In genomic region chr4:106785753-106786540, GRCm38 (mm10) we compare ENCODE assay signal across 8 mouse cellular contexts. TPM values are rescaled to one million over a fixed set of nuclear protein-coding genes. Genes with fewer than 3 reads are reported as not detected.
DNase-seq lines count a peak whose midpoint lies in the region; ATAC-seq lines count a peak whose summit lies in the region.

No protein-coding gene starts in this region.

- no peaks in the 10 kb centered on the region for H3K9me3 ChIP-seq in embryonic facial prominence, embryonic 13.5 days
- no peaks in the 10 kb centered on the region for H3K9me3 ChIP-seq in stomach, embryonic 15.5 days

- no peaks in the 10 kb centered on the region for H3K27me3 ChIP-seq in embryonic facial prominence, embryonic 13.5 days
- no peaks in the 10 kb centered on the region for H3K27me3 ChIP-seq in stomach, embryonic 15.5 days (replicated peaks)

- peak; percentile 36 for DNase-seq in thymus, postnatal 0 days (ENCODE audit: low spot score)
- no peak for DNase-seq in thymus, adult 18-20 months
- peak; percentile 23 to 60 for DNase-seq in heart, postnatal 14 days
- peak; percentile 72 for DNase-seq in left cerebral cortex, adult 11 months (ENCODE audit: low spot score)
- DNase-seq in urinary bladder, postnatal 36 days (ENCODE audit: low spot score in 2 of 2), result no peak

- H3K36me3 ChIP-seq in embryonic facial prominence, embryonic 13.5 days, result no peaks in the 10 kb centered on the region
- no peaks in the 10 kb centered on the region for H3K36me3 ChIP-seq in stomach, embryonic 15.5 days

- H3K4me1 ChIP-seq in embryonic facial prominence, embryonic 13.5 days, result peaks cover 76% of the 10 kb centered on the region
- peaks cover 22% of the 10 kb centered on the region for H3K4me1 ChIP-seq in stomach, embryonic 15.5 days

- intact Hi-C loops in heart, postnatal 14 days (cut with DNase I), result no loop called here

- 14% methylated on average over 3 of the region's 5 CpGs for WGBS in embryonic facial prominence, embryonic 13.5 days
- WGBS in stomach, embryonic 15.5 days, result 15% methylated on average over 4 of the region's 5 CpGs

- peak; percentile 70; the same call in 1 of the 2 replicates for ATAC-seq in embryonic facial prominence, embryonic 13.5 days (ENCODE audit: insufficient number of reproducible peaks, insufficient read depth, low FRiP score, low TSS enrichment, low read depth)
- ATAC-seq in megakaryocyte progenitor cell, adult 5-6 weeks (replicated peaks; ENCODE audit: poor library complexity), result 0 out of 2 replicates have a peak, but pooled peaks have one; percentile 10
- ATAC-seq in stomach, embryonic 15.5 days (ENCODE audit: insufficient read depth, low FRiP score, low read depth), result peak; percentile 33

- peak overlapping the region; percentile 58 for H3K9ac ChIP-seq in embryonic facial prominence, embryonic 13.5 days
- H3K9ac ChIP-seq in stomach, embryonic 15.5 days, result no peak overlapping the region

- H3K4me2 ChIP-seq in embryonic facial prominence, embryonic 13.5 days, result 0 out of 2 replicates have a peak overlapping the region, but pooled peaks have one; percentile 5
- H3K4me2 ChIP-seq in stomach, embryonic 15.5 days, result no peak overlapping the region

- peak overlapping the region; percentile 91 for H3K27ac ChIP-seq in embryonic facial prominence, embryonic 13.5 days
- peak overlapping the region; percentile 68 for H3K27ac ChIP-seq in stomach, embryonic 15.5 days

- H3K4me3 ChIP-seq in embryonic facial prominence, embryonic 13.5 days, result no peak overlapping the region
- no peak overlapping the region for H3K4me3 ChIP-seq in stomach, embryonic 15.5 days (replicated peaks)

RNA-seq across cellular contexts. Expression of gene Acot11, which starts 18.9 kb away (rescaled TPM):
- 0.78 and 0.88 TPM in 2 replicates for polyA plus RNA-seq in thymus, postnatal 0 days (2015; fragmentation: Nextera tagmentation; extraction: Ambion mirVana)
- 2.1 and 3.0 TPM in 2 replicates for polyA plus RNA-seq in embryonic facial prominence, embryonic 13.5 days (2015; fragmentation: Nextera tagmentation; extraction: Ambion mirVana)
- total RNA-seq in heart, postnatal 14 days (2021), result 10 to 100 TPM; 27.8 to 30.3 TPM
- total RNA-seq in megakaryocyte progenitor cell, adult 5-6 weeks (2015), result 2.0 and 2.3 TPM in 2 replicates
- total RNA-seq in megakaryocyte progenitor cell, adult 5-6 weeks (2017), result 2.6 and 3.2 TPM in 2 replicates
- polyA plus RNA-seq in stomach, embryonic 15.5 days (2015; fragmentation: Nextera tagmentation; extraction: Ambion mirVana), result 6.2 and 6.9 TPM in 2 replicates

RNA-seq across cellular contexts. Expression of gene Fam151a, which starts 52.3 kb away (rescaled TPM):
- polyA plus RNA-seq in thymus, postnatal 0 days (2015; fragmentation: Nextera tagmentation; extraction: Ambion mirVana), result 0.21 and 0.22 TPM in 2 replicates
- polyA plus RNA-seq in embryonic facial prominence, embryonic 13.5 days (2015; fragmentation: Nextera tagmentation; extraction: Ambion mirVana), result 0.32 TPM in 1 of 2 replicates, not detected in the other
- under 1 TPM; 0.50 to 0.51 TPM for total RNA-seq in heart, postnatal 14 days (2021)
- not detected in 2 replicates for total RNA-seq in megakaryocyte progenitor cell, adult 5-6 weeks (2015)
- total RNA-seq in megakaryocyte progenitor cell, adult 5-6 weeks (2017), result not detected in 2 replicates
- 7.9 and 8.8 TPM in 2 replicates for polyA plus RNA-seq in stomach, embryonic 15.5 days (2015; fragmentation: Nextera tagmentation; extraction: Ambion mirVana)

RNA-seq across cellular contexts. Expression of gene Mroh7, which starts 55.2 kb away (rescaled TPM):
- not detected in 2 replicates for polyA plus RNA-seq in thymus, postnatal 0 days (2015; fragmentation: Nextera tagmentation; extraction: Ambion mirVana)
- polyA plus RNA-seq in embryonic facial prominence, embryonic 13.5 days (2015; fragmentation: Nextera tagmentation; extraction: Ambion mirVana), result 0.44 and 0.58 TPM in 2 replicates
- under 1 TPM in 1 of 2 experiments, not detected in 1; 0.17 TPM for total RNA-seq in heart, postnatal 14 days (2021)
- total RNA-seq in megakaryocyte progenitor cell, adult 5-6 weeks (2015), result not detected in 2 replicates
- total RNA-seq in megakaryocyte progenitor cell, adult 5-6 weeks (2017), result not detected in 2 replicates
- polyA plus RNA-seq in stomach, embryonic 15.5 days (2015; fragmentation: Nextera tagmentation; extraction: Ambion mirVana), result 0.37 and 0.63 TPM in 2 replicates

Comparison
In these comparisons a context has a peak if more than half of its experiments do, and no peak if none do; other contexts are left out.
1. DNase-seq: peak in thymus, postnatal 0 days (single experiment), heart, postnatal 14 days (2 of 2) and left cerebral cortex, adult 11 months (single experiment); none in thymus, adult 18-20 months (0 of 2) and urinary bladder, postnatal 36 days (0 of 2).
2. ATAC-seq: peak in every context shown above with its lines; median percentile 70 in embryonic facial prominence, embryonic 13.5 days; 33 in stomach, embryonic 15.5 days; 10 in megakaryocyte progenitor cell, adult 5-6 weeks.